Mouse (Mus musculus): ENCODE results near the gene Peak1. TPM values are rescaled to one million over a fixed set of nuclear protein-coding genes. Genes with fewer than 3 reads are reported as not detected.

Gene Peak1
- total and polyA plus RNA-seq, 3 experiments = 2.8 to 11.7 TPM; not detected in 1

- DNase-seq (ENCODE audit: low read depth, low spot score) = no peak
- no peaks in the 10 kb centered on the region for H3K27me3 ChIP-seq (ENCODE audit: control insufficient read depth in 1 of 2, insufficient read depth in 2 of 2, low read length in 2 of 2)
- H3K79me2 ChIP-seq (ENCODE audit: control insufficient read depth, insufficient read depth, low read length, poor library complexity) = no peaks in the 10 kb centered on the region
- H3K9me3 ChIP-seq (replicated peaks; ENCODE audit: insufficient read depth, low read length) = no peaks in the 10 kb centered on the region
- H3K27ac ChIP-seq (ENCODE audit: control insufficient read depth, low read depth, low read length) = no peak overlapping the region
- no peak overlapping the region for H3K9ac ChIP-seq (ENCODE audit: control insufficient read depth, low read depth, low read length, poor library complexity, severe bottlenecking)
- no peak overlapping the region for H3K4me3 ChIP-seq (ENCODE audit: control insufficient read depth in 1 of 2, insufficient read depth in 1 of 2, low read depth in 2 of 2, low read length in 2 of 2)
- H3K4me1 ChIP-seq (ENCODE audit: control insufficient read depth in 1 of 2, insufficient read depth in 2 of 2, low read length in 2 of 2) = no peaks in the 10 kb centered on the region
- TF ChIP-seq ZNF384 (IDR thresholded peaks at IDR 0.05; ENCODE audit: low read depth, low read length) = no peak
- no peak for TF ChIP-seq MAX (IDR thresholded peaks at IDR 0.05; ENCODE audit: low read length)
- TF ChIP-seq GATA1 (IDR thresholded peaks at IDR 0.05; ENCODE audit: low read depth, low read length) = no peak
- no peak for TF ChIP-seq NELFE (IDR thresholded peaks at IDR 0.05; ENCODE audit: low read depth, low read length)
- TF ChIP-seq ELF1 (IDR thresholded peaks at IDR 0.05; ENCODE audit: low read depth, low read length) = no peak
- no peak for TF ChIP-seq HCFC1 (IDR thresholded peaks at IDR 0.05; ENCODE audit: low read depth, low read length)
- no peak for TF ChIP-seq KAT2A (conservative IDR thresholded peaks at IDR 0.05; ENCODE audit: low read depth, low read length)
- TF ChIP-seq USF2 (IDR thresholded peaks at IDR 0.05; ENCODE audit: borderline replicate concordance in 1 of 2, insufficient read depth in 1 of 2, low read depth in 1 of 2, low read length in 2 of 2) = no peak
- TF ChIP-seq SMC3 (IDR thresholded peaks at IDR 0.05; ENCODE audit: low read depth, low read length) = no peak
- H3K36me3 ChIP-seq (ENCODE audit: control insufficient read depth in 1 of 2, insufficient read depth in 2 of 2, low read length in 2 of 2) = no peaks in the 10 kb centered on the region; a peak in 1 of 4 replicates
Observed at GRCm38 (mm10) chr9:56325725-56326124, 92.1 kb downstream of the Peak1 start.

GRCm38 (mm10) chr9:56324576-56325355 lies 93.1 kb downstream of the Peak1 start:
- no peaks in the 10 kb centered on the region for H3K27me3 ChIP-seq (ENCODE audit: control insufficient read depth in 1 of 2, insufficient read depth in 2 of 2, low read length in 2 of 2)
- H3K4me1 ChIP-seq (ENCODE audit: control insufficient read depth in 1 of 2, insufficient read depth in 2 of 2, low read length in 2 of 2) = no peaks in the 10 kb centered on the region
- no peaks in the 10 kb centered on the region for H3K79me2 ChIP-seq (ENCODE audit: control insufficient read depth, insufficient read depth, low read length, poor library complexity)
- no peak for TF ChIP-seq NRF1 (IDR thresholded peaks at IDR 0.05; ENCODE audit: insufficient read depth, low read depth, low read length, poor library complexity, severe bottlenecking)
- TF ChIP-seq UBTF (IDR thresholded peaks at IDR 0.05; ENCODE audit: borderline replicate concordance, insufficient read depth, low read depth, low read length) = no peak
- TF ChIP-seq CTCF (IDR thresholded peaks at IDR 0.05 in 2 of 3, conservative IDR thresholded peaks at IDR 0.05 in 1 of 3; ENCODE audit: control insufficient read depth in 1 of 3, insufficient read depth in 1 of 3, low read depth in 2 of 3, low read length in 3 of 3, poor library complexity in 1 of 3, severe bottlenecking in 1 of 3) = no peak
- TF ChIP-seq ZC3H11A (IDR thresholded peaks at IDR 0.05; ENCODE audit: low read depth, low read length) = no peak
- no peak for TF ChIP-seq GABPA (IDR thresholded peaks at IDR 0.05; ENCODE audit: low read depth, low read length)
- TF ChIP-seq RCOR1 (IDR thresholded peaks at IDR 0.05; ENCODE audit: low read depth, low read length) = no peak
- TF ChIP-seq CHD2 (IDR thresholded peaks at IDR 0.05; ENCODE audit: low read length) = no peak
- TF ChIP-seq USF2 (IDR thresholded peaks at IDR 0.05; ENCODE audit: borderline replicate concordance in 1 of 2, insufficient read depth in 1 of 2, low read depth in 1 of 2, low read length in 2 of 2) = no peak
- no peak for TF ChIP-seq MAZ (IDR thresholded peaks at IDR 0.05; ENCODE audit: low read depth, low read length)
- TF ChIP-seq ZMIZ1 (IDR thresholded peaks at IDR 0.05; ENCODE audit: low read depth, low read length) = no peak
- no peak for TF ChIP-seq NELFE (IDR thresholded peaks at IDR 0.05; ENCODE audit: low read depth, low read length)
- TF ChIP-seq KAT2A (conservative IDR thresholded peaks at IDR 0.05; ENCODE audit: low read depth, low read length) = no peak
- no peak for TF ChIP-seq ELF1 (IDR thresholded peaks at IDR 0.05; ENCODE audit: low read depth, low read length)
- no peak for TF ChIP-seq JUND (IDR thresholded peaks at IDR 0.05; ENCODE audit: low read depth, low read length)
- no peak overlapping the region for H3K4me3 ChIP-seq (ENCODE audit: control insufficient read depth in 1 of 2, insufficient read depth in 1 of 2, low read depth in 2 of 2, low read length in 2 of 2)
- H3K36me3 ChIP-seq (ENCODE audit: control insufficient read depth in 1 of 2, insufficient read depth in 2 of 2, low read length in 2 of 2) = no peaks in the 10 kb centered on the region; a peak in 1 of 4 replicates
- H3K9ac ChIP-seq (ENCODE audit: control insufficient read depth, low read depth, low read length, poor library complexity, severe bottlenecking) = no peak overlapping the region
- no peak for DNase-seq (ENCODE audit: low read depth, low spot score)
- H3K27ac ChIP-seq (ENCODE audit: control insufficient read depth, low read depth, low read length) = no peak overlapping the region
- H3K9me3 ChIP-seq (replicated peaks; ENCODE audit: insufficient read depth, low read length) = no peaks in the 10 kb centered on the region

All from MEL (cell line).